11 mouse cellular contexts compared by ENCODE assay signal in the genomic region with DNA sequence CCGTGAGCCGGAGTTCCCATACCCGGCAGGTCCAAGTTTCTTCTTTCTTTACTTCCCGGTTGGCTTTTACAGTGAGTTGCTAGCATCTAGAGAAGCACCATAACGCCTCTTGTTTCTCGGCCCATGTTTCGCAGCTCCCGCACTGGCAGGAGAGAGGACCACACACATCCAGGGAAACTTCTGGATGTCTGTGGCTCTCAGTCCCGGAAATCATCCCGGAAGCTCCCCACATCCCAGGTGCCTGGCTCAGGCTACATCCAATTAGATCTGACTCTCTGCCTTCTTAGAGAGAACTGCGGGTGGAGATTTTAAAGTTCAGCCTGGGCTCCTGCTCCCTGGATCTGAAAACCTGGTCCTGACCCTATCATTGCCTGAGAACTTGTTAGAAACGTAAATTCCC.
"Had no signal": no experiment of that assay in that cellular context is flagged by ENCODE, and none has a peak within 500 bp of the region (broad histone marks: within the 10 kb centered on the region; RNA-seq: fewer than 3 reads in every experiment).

No protein-coding gene starts in this region.

- H3K9me3 ChIP-seq: limb, embryonic 13.5 days; midbrain, embryonic 13.5 days; neural tube, embryonic 15.5 days; stomach, embryonic 15.5 days had no signal

- H3K27me3 ChIP-seq: limb, embryonic 13.5 days; midbrain, embryonic 13.5 days; neural tube, embryonic 15.5 days; stomach, embryonic 15.5 days had no signal

- H3K4me3 ChIP-seq: limb, embryonic 13.5 days; midbrain, embryonic 13.5 days; myocyte; neural tube, embryonic 15.5 days; stomach, embryonic 15.5 days had no signal

- DNase-seq: layer of hippocampus, adult 9-11 months; layer of hippocampus, postnatal 36 days; lung, adult 18-20 months; thymus, postnatal 4 days had no signal

- H3K36me3 ChIP-seq: limb, embryonic 13.5 days; midbrain, embryonic 13.5 days; neural tube, embryonic 15.5 days; stomach, embryonic 15.5 days had no signal

- H3K4me1 ChIP-seq: stomach, embryonic 15.5 days had no signal

- H3K27ac ChIP-seq: kidney, postnatal 0 days; limb, embryonic 13.5 days; liver, embryonic 14.5 days; midbrain, embryonic 13.5 days; neural tube, embryonic 15.5 days; stomach, embryonic 15.5 days had no signal
